Mouse (Mus musculus) embryonic facial prominence, embryonic 13.5 days (tissue): ENCODE measurements around the gene Csf3. TPM values are rescaled to one million over a fixed set of nuclear protein-coding genes. Genes with fewer than 3 reads are reported as not detected.
"Not testable (repeated sequence)": the region's sequence is repeated elsewhere in the genome, so short reads cannot be mapped to it uniquely, and the experiment has no call there.

Experiments used
- ATAC-seq: fragments of 200-750 bp; cut with Nextera tagmentation; 2 replicates; pipeline ENCODE4 v1.8.0; 2017; ENCODE audit warnings: low read depth; ENCODE audit not compliant: insufficient number of reproducible peaks, insufficient read depth, low FRiP score, low TSS enrichment
- H3K27ac ChIP-seq: fragments of 300-500 bp; sonication (generic); 2 replicates; pipeline ENCODE4 v1.5.1; 2015; ENCODE audit warnings: moderate library complexity, mild to moderate bottlenecking, inconsistent platforms
- H3K27me3 ChIP-seq: fragments of 300-500 bp; sonication (generic); 2 replicates; pipeline ENCODE4 v1.6.1; 2015; ENCODE audit warnings: mild to moderate bottlenecking, inconsistent platforms
- H3K36me3 ChIP-seq: fragments of 300-500 bp; sonication (generic); 2 replicates; pipeline ENCODE4 v1.6.1; 2015; ENCODE audit warnings: mild to moderate bottlenecking, inconsistent platforms
- H3K4me1 ChIP-seq: fragments of 300-500 bp; sonication (generic); 2 replicates; pipeline ENCODE4 v1.6.1; 2015; ENCODE audit warnings: inconsistent platforms
- H3K4me2 ChIP-seq: fragments of 300-500 bp; sonication (generic); 2 replicates; pipeline ENCODE4 v1.6.1; 2015; ENCODE audit warnings: moderate library complexity, mild to moderate bottlenecking, inconsistent platforms
- H3K4me3 ChIP-seq: fragments of 300-500 bp; sonication (generic); 2 replicates; pipeline ENCODE4 v1.5.1; 2015; ENCODE audit warnings: mild to moderate bottlenecking, inconsistent platforms
- H3K9ac ChIP-seq: fragments of 300-500 bp; sonication (generic); 2 replicates; pipeline ENCODE4 v1.6.1; 2015; ENCODE audit warnings: mild to moderate bottlenecking, inconsistent platforms
- H3K9me3 ChIP-seq: fragments of 300-500 bp; sonication (generic); 2 replicates; pipeline ENCODE4 v1.6.1; 2016; ENCODE audit warnings: inconsistent platforms
- WGBS: fragments of 180-500 bp; shearing (Covaris S2); methylation state at CpG from one replicate; pipeline ENCODE4 v1.1.7; 2015; ENCODE audit warnings: mixed read lengths; 5-methylcytosine and 5-hydroxymethylcytosine counted together
- polyA plus RNA-seq: library from polyadenylated mRNA; unstranded; fragments of >200 nt; fragmentation: Nextera tagmentation; extraction: Ambion mirVana; gene quantifications from 2 replicates; pipeline ENCODE4 v1.2.1, GENCODE M21; 2015

Csf3 gene
- polyA plus RNA-seq = not detected in 2 replicates

GRCm38 (mm10) chr11:98701213-98701670 is at the start of gene Csf3:
Csf3 (plus strand) TSS chr11:98701263.
- peaks cover 28% of the 10 kb centered on the region for H3K36me3 ChIP-seq
- 0 out of 2 replicates have a peak within 1 kb of the TSS, but pooled peaks have one; percentile 36 for H3K9ac ChIP-seq
- ATAC-seq = no peak
- H3K27me3 ChIP-seq = no peaks in the 10 kb centered on the region
- H3K4me2 ChIP-seq = no peak within 1 kb of the TSS
- H3K4me1 ChIP-seq = peaks cover 14% of the 10 kb centered on the region
- H3K27ac ChIP-seq = no peak within 1 kb of the TSS
- WGBS = 32% methylated on average over 10 of the region's 10 CpGs
- no peaks in the 10 kb centered on the region for H3K9me3 ChIP-seq
- no peak within 1 kb of the TSS for H3K4me3 ChIP-seq

- WGBS = 15% methylated on average over 7 of the region's 7 CpGs
- not testable (repeated sequence) for H3K9me3 ChIP-seq, H3K4me2 ChIP-seq, H3K36me3 ChIP-seq, H3K27ac ChIP-seq, H3K4me3 ChIP-seq, H3K9ac ChIP-seq, H3K27me3 ChIP-seq, H3K4me1 ChIP-seq, ATAC-seq
These were observed 46.0 kb upstream of the Csf3 start for GRCm38 (mm10) chr11:98655076-98655475.

- Histone ChIP-seq H3K27me3 (peaks cover 6% of the 10 kb centered on the region; the same call in 1 of the 2 replicates), H3K36me3 (no peaks in the 10 kb centered on the region), H3K4me1 (no peaks in the 10 kb centered on the region), H3K27ac (no peak overlapping the region), H3K4me2 (peak overlapping the region; percentile 18; the same call in 1 of the 2 replicates), H3K4me3 (no peak overlapping the region), H3K9me3 (no peaks in the 10 kb centered on the region), H3K9ac (no peak overlapping the region)
- ATAC-seq = no peak
- 16% methylated on average over 6 of the region's 6 CpGs for WGBS
These were observed 40.5 kb upstream of the Csf3 start for GRCm38 (mm10) chr11:98660517-98660916.

DNA sequence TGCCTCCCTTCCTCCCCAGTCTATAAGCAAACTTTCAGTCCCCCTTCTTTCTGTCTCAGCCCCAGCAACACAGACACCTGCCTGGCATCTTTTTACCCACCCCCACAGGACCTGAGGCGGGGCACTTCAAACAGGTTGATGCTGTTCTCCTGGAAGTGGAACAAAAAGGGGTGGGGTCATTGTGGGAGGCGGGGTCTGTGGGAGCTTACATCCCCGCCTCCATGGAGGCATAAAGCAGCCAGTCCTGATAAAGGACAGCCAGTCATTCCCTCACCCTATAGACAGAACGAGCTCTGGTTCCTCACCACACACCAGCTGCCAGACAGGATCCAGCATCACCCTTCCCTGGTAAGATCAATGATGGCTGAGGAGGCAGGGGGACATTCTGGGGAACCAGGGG is 37.0 kb upstream of the Csf3 start, which contains the start of gene Gsdma:
Gene Gsdma, plus strand, starts transcription at position 261 of the 400 bp plus-strand sequence.
- no peak for ATAC-seq
- H3K27ac ChIP-seq = no peak within 1 kb of the TSS
- H3K4me1 ChIP-seq = no peaks in the 10 kb centered on the region
- H3K27me3 ChIP-seq = peaks cover 35% of the 10 kb centered on the region
- H3K4me2 ChIP-seq = no peak within 1 kb of the TSS
- no peaks in the 10 kb centered on the region for H3K36me3 ChIP-seq
- 16% methylated on average over 4 of the region's 4 CpGs for WGBS
- H3K9me3 ChIP-seq = no peaks in the 10 kb centered on the region
- no peak within 1 kb of the TSS for H3K4me3 ChIP-seq
- no peak within 1 kb of the TSS for H3K9ac ChIP-seq

DNA sequence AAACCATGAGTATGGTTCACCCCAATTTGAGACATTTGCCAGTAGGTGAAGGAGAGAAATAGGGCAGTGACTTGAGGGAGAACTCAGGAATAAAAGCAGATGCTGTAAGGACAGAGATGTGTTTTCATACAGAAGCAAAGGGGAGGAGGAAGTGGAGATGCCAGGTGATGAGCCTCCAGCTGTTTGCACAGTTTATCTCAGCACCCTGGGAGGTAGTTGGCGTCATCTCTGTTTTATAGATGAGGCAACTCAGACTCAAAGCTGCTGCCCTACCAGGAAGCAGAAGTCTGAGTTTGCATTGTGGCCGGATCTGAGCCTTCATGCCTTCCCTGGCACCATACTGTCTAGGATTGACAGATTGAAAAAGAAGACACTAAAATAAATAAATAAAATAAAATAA is 32.1 kb upstream of the Csf3 start:
- Histone ChIP-seq H3K4me3 (no peak overlapping the region), H3K36me3 (no peaks in the 10 kb centered on the region), H3K27me3 (peaks cover 39% of the 10 kb centered on the region), H3K27ac (no peak overlapping the region), H3K4me1 (no peaks in the 10 kb centered on the region), H3K4me2 (no peak overlapping the region), H3K9ac (no peak overlapping the region), H3K9me3 (no peaks in the 10 kb centered on the region)
- ATAC-seq = no peak
- 63% methylated on average over 2 of the region's 2 CpGs for WGBS

DNA sequence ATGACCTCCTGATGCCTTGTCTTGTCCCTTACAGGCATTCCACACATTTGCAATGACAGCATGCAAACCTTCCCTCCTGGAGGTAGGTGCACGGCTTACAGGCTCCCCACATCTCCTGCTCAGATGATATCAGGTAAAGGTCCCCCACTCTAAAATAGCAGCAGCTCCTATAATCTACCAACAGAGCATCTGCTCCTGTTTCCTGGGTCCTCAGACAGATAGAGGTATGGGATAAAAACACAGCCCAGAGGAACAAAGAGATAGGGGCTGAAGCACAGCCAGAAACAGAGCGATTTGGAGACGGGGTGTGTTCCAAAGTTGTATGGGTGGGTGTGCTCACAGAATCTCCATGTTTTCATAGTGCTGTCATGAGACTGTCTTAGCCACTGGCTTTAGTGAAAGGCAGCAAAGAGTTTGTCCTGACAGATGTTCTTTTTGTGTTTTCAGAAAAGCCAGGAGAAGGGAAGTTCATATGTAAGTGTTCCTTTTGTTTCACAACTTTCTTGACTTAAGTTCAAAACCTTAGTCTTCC is 29.7 kb upstream of the Csf3 start:
- no peak for ATAC-seq
- 77% methylated on average over 3 of the region's 3 CpGs for WGBS

DNA sequence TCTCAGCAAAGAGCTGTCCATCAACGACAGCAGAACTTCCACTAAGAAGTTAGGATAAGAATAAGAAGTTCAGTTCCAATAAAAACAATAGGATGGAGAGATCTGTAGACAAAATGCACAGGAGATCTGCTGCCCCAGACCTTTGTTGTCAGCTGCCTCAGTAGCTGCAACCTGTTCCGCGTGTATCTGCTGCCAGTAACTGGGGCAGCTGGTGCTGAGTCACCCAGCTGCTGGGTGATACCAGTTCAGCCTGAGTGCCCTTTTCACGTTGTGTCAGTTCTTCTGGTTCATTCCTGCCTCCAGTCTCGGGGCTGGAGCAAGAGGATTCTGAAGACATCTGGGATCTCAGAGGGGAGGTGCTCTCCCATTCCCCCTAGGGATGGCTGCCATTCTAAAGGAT is 29.2 kb upstream of the Csf3 start:
- no peak overlapping the region for H3K4me3 ChIP-seq
- WGBS = 56% methylated on average over 5 of the region's 5 CpGs
- no peak overlapping the region for H3K27ac ChIP-seq
- ATAC-seq = no peak
- no peaks in the 10 kb centered on the region for H3K36me3 ChIP-seq
- H3K4me2 ChIP-seq = no peak overlapping the region
- H3K9ac ChIP-seq = no peak overlapping the region
- no peaks in the 10 kb centered on the region for H3K4me1 ChIP-seq
- peaks cover 29% of the 10 kb centered on the region for H3K27me3 ChIP-seq
- H3K9me3 ChIP-seq = no peaks in the 10 kb centered on the region

More for the DNA sequence above, 29.7 kb upstream of the Csf3 start:
- Histone ChIP-seq H3K27me3 (peaks cover 34% of the 10 kb centered on the region), H3K4me2 (no peak overlapping the region), H3K36me3 (no peaks in the 10 kb centered on the region), H3K27ac (no peak overlapping the region), H3K9me3 (no peaks in the 10 kb centered on the region), H3K4me3 (no peak overlapping the region), H3K9ac (no peak overlapping the region), H3K4me1 (no peaks in the 10 kb centered on the region)

- no peak overlapping the region for H3K4me3 ChIP-seq
- peaks cover 23% of the 10 kb centered on the region for H3K27me3 ChIP-seq
- no peak overlapping the region for H3K27ac ChIP-seq
- 83% methylated on average over 5 of the region's 5 CpGs for WGBS
- no peak overlapping the region for H3K9ac ChIP-seq
- no peak overlapping the region for H3K4me2 ChIP-seq
- no peaks in the 10 kb centered on the region for H3K9me3 ChIP-seq
- no peaks in the 10 kb centered on the region for H3K36me3 ChIP-seq
- no peak for ATAC-seq
- H3K4me1 ChIP-seq = no peaks in the 10 kb centered on the region
These were observed 28.6 kb upstream of the Csf3 start for GRCm38 (mm10) chr11:98672482-98672881.

DNA sequence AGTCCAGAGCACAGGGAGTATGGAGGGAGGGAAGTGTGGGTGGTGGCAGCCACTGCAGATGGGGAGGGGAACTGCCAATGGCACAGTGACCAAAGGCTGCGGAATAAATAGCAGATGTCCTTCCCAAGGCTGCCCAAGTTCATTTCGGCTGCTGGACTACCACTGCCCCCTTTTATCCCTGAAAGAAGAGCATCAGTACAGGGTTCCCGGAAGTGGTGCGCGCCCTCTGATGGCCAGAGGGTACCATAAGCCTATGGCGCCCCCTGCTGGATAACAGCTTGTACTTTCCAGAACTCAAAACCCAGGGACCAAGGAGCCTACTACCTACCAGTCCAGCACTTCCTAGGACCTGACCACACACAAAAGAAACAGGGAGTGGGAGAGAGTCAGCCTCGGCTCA is 27.9 kb upstream of the Csf3 start:
- not testable (repeated sequence) for ATAC-seq, H3K27ac ChIP-seq, H3K9me3 ChIP-seq, H3K36me3 ChIP-seq, H3K4me1 ChIP-seq, H3K4me3 ChIP-seq, H3K9ac ChIP-seq
- Histone ChIP-seq H3K4me2 (peak overlapping the region; percentile 38), H3K27me3 (peaks cover 16% of the 10 kb centered on the region)
- 3% methylated on average over 7 of the region's 7 CpGs for WGBS

- no peaks in the 10 kb centered on the region for H3K4me1 ChIP-seq
- H3K4me3 ChIP-seq = no peak overlapping the region
- no peak for ATAC-seq
- H3K9me3 ChIP-seq = no peaks in the 10 kb centered on the region
- no peak overlapping the region for H3K4me2 ChIP-seq
- H3K9ac ChIP-seq = no peak overlapping the region
- WGBS = 36% methylated on average over 7 of the region's 7 CpGs
- no peaks in the 10 kb centered on the region for H3K36me3 ChIP-seq
- H3K27ac ChIP-seq = no peak overlapping the region
- H3K27me3 ChIP-seq = no peaks in the 10 kb centered on the region
These were observed 25.2 kb upstream of the Csf3 start for GRCm38 (mm10) chr11:98675829-98676363.

GRCm38 (mm10) chr11:98680023-98680422 is 21.0 kb upstream of the Csf3 start:
- Histone ChIP-seq H3K4me2 (no peak overlapping the region), H3K9ac (no peak overlapping the region), H3K9me3 (no peaks in the 10 kb centered on the region), H3K4me3 (no peak overlapping the region), H3K27ac (no peak overlapping the region), H3K36me3 (peaks cover 3% of the 10 kb centered on the region), H3K27me3 (no peaks in the 10 kb centered on the region), H3K4me1 (peaks cover 9% of the 10 kb centered on the region)
- 97% methylated on average over 1 of the region's 1 CpGs for WGBS
- no peak for ATAC-seq

DNA sequence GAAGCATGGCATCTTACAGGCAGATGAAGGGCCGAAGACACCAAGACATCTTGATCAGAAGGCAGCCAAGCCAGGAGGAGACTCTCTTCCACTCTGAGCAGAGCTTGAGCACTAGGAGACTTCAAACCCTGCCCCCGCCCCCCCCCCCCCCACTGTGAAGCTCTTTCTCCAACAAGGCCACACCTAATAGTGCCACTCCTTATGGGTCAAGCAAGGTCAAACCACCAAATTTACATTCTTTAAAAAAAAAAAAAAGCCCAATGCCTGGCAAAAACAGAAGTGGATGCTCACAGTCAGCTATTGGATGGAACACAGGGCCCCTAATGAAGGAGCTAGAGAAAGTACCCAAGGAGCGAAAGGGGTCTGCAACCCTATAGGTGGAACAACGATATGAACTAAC is 20.5 kb upstream of the Csf3 start:
- H3K9me3 ChIP-seq, H3K4me1 ChIP-seq, H3K36me3 ChIP-seq, H3K4me2 ChIP-seq, H3K4me3 ChIP-seq, H3K9ac ChIP-seq, H3K27me3 ChIP-seq, H3K27ac ChIP-seq, ATAC-seq: not testable (repeated sequence)
- WGBS = 89% methylated on average over 4 of the region's 4 CpGs
